In the genomic region with DNA sequence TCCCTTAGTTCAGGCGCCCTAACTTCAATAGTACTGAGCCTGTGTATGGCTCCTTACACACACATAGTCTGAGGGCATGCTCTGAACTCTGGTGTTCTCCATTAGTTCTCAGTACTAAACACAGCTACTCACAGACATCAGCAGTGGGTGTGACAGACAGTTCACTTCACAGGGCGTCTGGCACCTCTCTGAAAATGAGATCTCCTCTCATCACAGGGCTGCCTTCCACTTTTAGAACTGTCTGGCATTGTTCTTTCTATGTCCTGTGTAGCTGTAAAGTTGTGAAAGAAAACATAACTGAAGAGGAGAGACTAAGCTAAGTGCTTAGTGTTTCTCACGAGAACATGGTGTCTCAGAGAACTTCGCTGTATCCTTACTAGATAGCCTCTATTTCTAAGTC, we compare ENCODE assay signal across 21 mouse cellular contexts.
"Had no signal": no experiment of that assay in that cellular context is flagged by ENCODE, and none has a peak within 500 bp of the region (broad histone marks: within the 10 kb centered on the region; RNA-seq: fewer than 3 reads in every experiment).

No protein-coding gene starts in this region.

- ATAC-seq: forebrain, embryonic 13.5 days; forebrain, embryonic 14.5 days; forebrain, embryonic 15.5 days; forebrain, embryonic 16.5 days; forebrain, postnatal 0 days had no signal

- DNase-seq: cerebellum, adult 8-10 months; cerebellum, adult 9-10 months; cerebellum, adult 9-11 months; cerebellum, postnatal 10 days; cerebellum, postnatal 14 days; cerebellum, postnatal 25 days; cerebellum, postnatal 36 days; embryo, embryonic 11 days; forebrain, postnatal 0 days; gastrocnemius, adult 2 months; gastrocnemius, postnatal 10 days; gastrocnemius, postnatal 14 days; gastrocnemius, postnatal 25 days; gastrocnemius, postnatal 36 days; heart, adult 11 months; heart, adult 18-20 months; heart, adult 2 months had no signal
